Mouse (Mus musculus) midbrain, embryonic 16.5 days (tissue): ENCODE data around the gene Kif18b. TPM values are rescaled to one million over a fixed set of nuclear protein-coding genes. Genes with fewer than 3 reads are reported as not detected.

Source experiments
- ATAC-seq: fragments of 200-750 bp; cut with Nextera tagmentation; 2 replicates; pipeline ENCODE4 v1.8.0; 2017; ENCODE audit warnings: moderate TSS enrichment
- H3K27ac ChIP-seq: fragments of 300-500 bp; sonication (generic); 2 replicates; pipeline ENCODE4 v1.5.1; 2014; ENCODE audit warnings: mild to moderate bottlenecking, low read length, mixed read lengths
- H3K27me3 ChIP-seq: fragments of 300-500 bp; sonication (generic); 2 replicates; pipeline ENCODE4 v1.6.1; 2014; ENCODE audit warnings: low read depth, low read length, mixed read lengths; ENCODE audit not compliant: control insufficient read depth, insufficient read depth
- H3K36me3 ChIP-seq: fragments of 300-500 bp; sonication (generic); 2 replicates; pipeline ENCODE4 v1.6.1; 2014; ENCODE audit warnings: mild to moderate bottlenecking, low read length, moderate library complexity, mixed read lengths; ENCODE audit not compliant: control insufficient read depth, insufficient read depth
- H3K4me1 ChIP-seq: fragments of 300-500 bp; sonication (generic); 2 replicates; pipeline ENCODE4 v1.6.1; 2014; ENCODE audit warnings: mild to moderate bottlenecking, low read length, mixed read lengths; ENCODE audit not compliant: control insufficient read depth, insufficient read depth
- H3K4me2 ChIP-seq: fragments of 300-500 bp; sonication (generic); 2 replicates; pipeline ENCODE4 v1.6.1; 2014; ENCODE audit warnings: mild to moderate bottlenecking, low read length, mixed read lengths
- H3K4me3 ChIP-seq: fragments of 300-500 bp; sonication (generic); 2 replicates; pipeline ENCODE4 v1.5.1; 2014; ENCODE audit warnings: low read depth, mild to moderate bottlenecking, low read length, moderate library complexity, mixed read lengths
- H3K9ac ChIP-seq: fragments of 300-500 bp; sonication (generic); 2 replicates; pipeline ENCODE4 v1.6.1; 2014; ENCODE audit warnings: low read depth, low read length, mixed read lengths
- H3K9me3 ChIP-seq: fragments of 300-500 bp; sonication (generic); replicated peaks from 2 replicates; pipeline ENCODE4 v1.6.1; 2014; ENCODE audit warnings: mild to moderate bottlenecking, low read length, mixed read lengths; ENCODE audit not compliant: control insufficient read depth, poor library complexity, severe bottlenecking
- WGBS: fragments of 180-500 bp; shearing (Covaris S2); extraction: QIAGEN DNeasy Blood & Tissue Kit; methylation state at CpG from one replicate; pipeline ENCODE4 v1.1.7; 2014; 5-methylcytosine and 5-hydroxymethylcytosine counted together
- polyA plus RNA-seq: library from polyadenylated mRNA; unstranded; fragments of >200 nt; fragmentation: Nextera tagmentation; extraction: Ambion mirVana; gene quantifications from 2 replicates; pipeline ENCODE4 v1.2.1, GENCODE M21; 2015

The Kif18b gene
- polyA plus RNA-seq, 1 experiment from 2014 or later: 0.75 TPM

- Histone ChIP-seq H3K4me2 (no peak overlapping the region), H3K36me3 (no peaks in the 10 kb centered on the region), H3K9me3 (no peaks in the 10 kb centered on the region), H3K4me1 (peaks cover 15% of the 10 kb centered on the region), H3K4me3 (no peak overlapping the region), H3K27ac (no peak overlapping the region), H3K9ac (no peak overlapping the region), H3K27me3 (no peaks in the 10 kb centered on the region)
- ATAC-seq: no peak
- 94% methylated on average over 1 of the region's 1 CpGs for WGBS
Measured at GRCm38 (mm10) chr11:102958870-102959269, 33.9 kb upstream of the Kif18b start.

- Histone ChIP-seq H3K9me3 (no peaks in the 10 kb centered on the region), H3K27ac (no peak overlapping the region), H3K9ac (no peak overlapping the region), H3K4me2 (no peak overlapping the region), H3K36me3 (no peaks in the 10 kb centered on the region), H3K4me1 (peaks cover 10% of the 10 kb centered on the region), H3K4me3 (no peak overlapping the region), H3K27me3 (no peaks in the 10 kb centered on the region)
- 86% methylated on average over 6 of the region's 6 CpGs for WGBS
- no peak for ATAC-seq
Measured at GRCm38 (mm10) chr11:102958431-102958830, 33.5 kb upstream of the Kif18b start.

- no peaks in the 10 kb centered on the region for H3K9me3 ChIP-seq
- no peaks in the 10 kb centered on the region for H3K27me3 ChIP-seq
- no peaks in the 10 kb centered on the region for H3K36me3 ChIP-seq
- no peak overlapping the region for H3K4me2 ChIP-seq
- WGBS: 79% methylated on average over 8 of the region's 8 CpGs
- H3K4me3 ChIP-seq: no peak overlapping the region
- no peak for ATAC-seq
- H3K27ac ChIP-seq: no peak overlapping the region
- H3K4me1 ChIP-seq: peaks cover 5% of the 10 kb centered on the region
- H3K9ac ChIP-seq: no peak overlapping the region
Measured at GRCm38 (mm10) chr11:102957692-102958091, 32.8 kb upstream of the Kif18b start.

GRCm38 (mm10) chr11:102956962-102957614 lies 32.2 kb upstream of the Kif18b start:
- no peak overlapping the region for H3K4me2 ChIP-seq
- no peak overlapping the region for H3K4me3 ChIP-seq
- no peak overlapping the region for H3K9ac ChIP-seq
- no peak for ATAC-seq
- H3K36me3 ChIP-seq: no peaks in the 10 kb centered on the region
- H3K4me1 ChIP-seq: peaks cover 5% of the 10 kb centered on the region
- WGBS: 47% methylated on average over 16 of the region's 16 CpGs
- H3K27ac ChIP-seq: no peak overlapping the region
- H3K9me3 ChIP-seq: no peaks in the 10 kb centered on the region
- no peaks in the 10 kb centered on the region for H3K27me3 ChIP-seq

- Histone ChIP-seq H3K36me3 (no peaks in the 10 kb centered on the region), H3K27me3 (peaks cover 20% of the 10 kb centered on the region)
- 6% methylated on average over 6 of the region's 6 CpGs for WGBS
Measured at GRCm38 (mm10) chr11:102952922-102953321, 28.0 kb upstream of the Kif18b start.

GRCm38 (mm10) chr11:102948043-102948961 lies 23.4 kb upstream of the Kif18b start:
- Histone ChIP-seq H3K27me3 (peaks cover 66% of the 10 kb centered on the region), H3K4me3 (peak overlapping the region; percentile 44), H3K9me3 (no peaks in the 10 kb centered on the region), H3K4me2 (peak overlapping the region; percentile 77), H3K9ac (peak overlapping the region; percentile 65), H3K27ac (no peak overlapping the region), H3K36me3 (no peaks in the 10 kb centered on the region), H3K4me1 (peaks cover 30% of the 10 kb centered on the region)
- no peak for ATAC-seq
- 2% methylated on average over 36 of the region's 51 CpGs for WGBS

More at GRCm38 (mm10) chr11:102952922-102953321, 28.0 kb upstream of the Kif18b start:
- H3K4me2 ChIP-seq: no peak overlapping the region
- H3K4me1 ChIP-seq: peaks cover 15% of the 10 kb centered on the region
- H3K4me3 ChIP-seq: no peak overlapping the region
- H3K27ac ChIP-seq: no peak overlapping the region
- H3K9ac ChIP-seq: no peak overlapping the region
- ATAC-seq: no peak
- no peaks in the 10 kb centered on the region for H3K9me3 ChIP-seq

- no peak overlapping the region for H3K27ac ChIP-seq
- ATAC-seq: 0 out of 2 replicates have a peak, but pooled peaks have one; percentile 4
- H3K4me2 ChIP-seq: peak overlapping the region; percentile 61
- H3K4me3 ChIP-seq: peak overlapping the region; percentile 42
- 6% methylated on average over 8 of the region's 8 CpGs for WGBS
- H3K9ac ChIP-seq: no peak overlapping the region
- peaks cover 76% of the 10 kb centered on the region for H3K27me3 ChIP-seq
- H3K9me3 ChIP-seq: no peaks in the 10 kb centered on the region
- H3K4me1 ChIP-seq: peaks cover 30% of the 10 kb centered on the region
- H3K36me3 ChIP-seq: no peaks in the 10 kb centered on the region
Measured at GRCm38 (mm10) chr11:102946992-102947343, 22.0 kb upstream of the Kif18b start.

GRCm38 (mm10) chr11:102946265-102946991 lies 21.5 kb upstream of the Kif18b start, which contains the start of gene C1ql1:
C1ql1 (minus strand) TSS chr11:102946688.
- Histone ChIP-seq H3K9ac (peak within 1 kb of the TSS; percentile 48), H3K27ac (no peak within 1 kb of the TSS), H3K4me2 (peak within 1 kb of the TSS; percentile 61), H3K36me3 (no peaks in the 10 kb centered on the region), H3K9me3 (no peaks in the 10 kb centered on the region), H3K4me3 (peak within 1 kb of the TSS; percentile 42), H3K4me1 (peaks cover 30% of the 10 kb centered on the region), H3K27me3 (peaks cover 76% of the 10 kb centered on the region)
- under 1% methylated on average over 83 of the region's 87 CpGs for WGBS
- ATAC-seq: peak; percentile 41; the same call in 1 of the 2 replicates
